Mouse (Mus musculus) kidney, postnatal 36 days (tissue): ENCODE measurements around the gene Bmp2k.
A peak's percentile ranks its signal among the peaks of the same experiment; 100 is the strongest.
"Not testable (repeated sequence)": the region's sequence is repeated elsewhere in the genome, so short reads cannot be mapped to it uniquely, and the experiment has no call there.

ENCODE experiments used
- DNase-seq, 2 experiments: peaks; one replicate each; pipeline ENCODE4 v3.0.0; 2021 to 2022; ENCODE audit warnings: mixed read lengths in 2 of 2

Bmp2k gene

GRCm38 (mm10) chr5:97002937-97003336 lies 5.4 kb downstream of the Bmp2k start:
- no peak for DNase-seq

GRCm38 (mm10) chr5:97004178-97005030 lies 6.9 kb downstream of the Bmp2k start:
- DNase-seq, result peak; percentile 32 to 38

DNA sequence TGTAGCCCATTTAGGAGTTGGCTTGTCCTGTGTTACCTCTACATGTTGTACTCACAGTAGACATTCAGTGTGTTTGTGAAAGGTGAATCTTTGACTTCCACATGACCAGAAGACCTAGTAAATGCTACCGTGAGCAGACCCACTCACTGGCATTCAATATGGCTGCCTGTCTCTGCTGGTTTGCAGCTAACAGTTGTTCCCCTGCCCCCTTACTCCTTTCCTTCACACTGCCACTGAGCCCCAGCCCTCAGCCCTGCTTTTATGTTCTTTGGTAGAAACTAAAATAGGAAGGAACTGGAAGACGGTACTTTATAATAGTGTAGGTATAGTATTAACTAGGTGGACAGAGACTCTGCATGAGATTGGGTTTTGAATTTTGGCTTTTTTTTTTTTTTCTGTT lies 8.4 kb downstream of the Bmp2k start:
- DNase-seq, result no peak

DNA sequence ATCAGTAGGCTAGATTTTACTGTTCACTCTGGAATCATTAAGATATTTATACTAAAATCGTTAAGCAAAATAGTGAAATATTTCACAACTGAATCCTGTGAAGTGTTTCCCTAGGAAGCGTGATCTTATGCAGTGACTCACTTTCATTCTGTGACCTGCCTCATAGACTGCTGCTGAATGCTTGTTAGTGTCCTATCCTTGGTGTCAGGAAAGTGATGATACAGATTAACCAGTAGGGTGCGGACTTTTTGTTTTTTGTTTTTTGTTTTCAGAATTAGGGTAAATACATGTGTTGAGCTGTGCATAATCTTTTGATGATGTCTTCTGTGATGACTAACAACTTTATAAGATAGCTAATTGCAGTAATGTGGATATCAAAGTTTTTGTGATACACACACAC lies 9.4 kb downstream of the Bmp2k start:
- DNase-seq, result no peak

GRCm38 (mm10) chr5:97007496-97007895 lies 10.0 kb downstream of the Bmp2k start:
- DNase-seq, result no peak

DNA sequence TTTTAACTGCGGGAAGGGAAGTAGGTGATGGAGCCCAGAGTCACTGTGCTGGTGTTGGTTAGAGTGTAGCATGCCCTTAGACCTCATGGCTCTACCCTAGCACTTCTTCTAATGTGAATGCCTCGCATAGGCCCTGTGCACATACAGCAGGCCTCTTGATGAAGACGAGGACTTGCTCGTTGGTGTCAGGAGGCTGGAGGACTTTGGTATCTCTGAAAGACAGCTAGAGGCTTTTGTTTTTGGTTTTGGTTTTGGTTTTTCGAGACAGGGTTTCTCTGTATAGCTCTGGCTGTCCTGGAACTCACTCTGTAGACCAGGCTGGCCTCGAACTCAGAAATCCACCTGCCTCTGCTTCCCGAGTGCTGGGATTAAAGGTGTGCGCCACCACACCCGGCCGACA lies 11.7 kb downstream of the Bmp2k start:
- DNase-seq, result not testable (repeated sequence)

- DNase-seq, result no peak
These were observed 12.3 kb downstream of the Bmp2k start for GRCm38 (mm10) chr5:97009601-97010335.

DNA sequence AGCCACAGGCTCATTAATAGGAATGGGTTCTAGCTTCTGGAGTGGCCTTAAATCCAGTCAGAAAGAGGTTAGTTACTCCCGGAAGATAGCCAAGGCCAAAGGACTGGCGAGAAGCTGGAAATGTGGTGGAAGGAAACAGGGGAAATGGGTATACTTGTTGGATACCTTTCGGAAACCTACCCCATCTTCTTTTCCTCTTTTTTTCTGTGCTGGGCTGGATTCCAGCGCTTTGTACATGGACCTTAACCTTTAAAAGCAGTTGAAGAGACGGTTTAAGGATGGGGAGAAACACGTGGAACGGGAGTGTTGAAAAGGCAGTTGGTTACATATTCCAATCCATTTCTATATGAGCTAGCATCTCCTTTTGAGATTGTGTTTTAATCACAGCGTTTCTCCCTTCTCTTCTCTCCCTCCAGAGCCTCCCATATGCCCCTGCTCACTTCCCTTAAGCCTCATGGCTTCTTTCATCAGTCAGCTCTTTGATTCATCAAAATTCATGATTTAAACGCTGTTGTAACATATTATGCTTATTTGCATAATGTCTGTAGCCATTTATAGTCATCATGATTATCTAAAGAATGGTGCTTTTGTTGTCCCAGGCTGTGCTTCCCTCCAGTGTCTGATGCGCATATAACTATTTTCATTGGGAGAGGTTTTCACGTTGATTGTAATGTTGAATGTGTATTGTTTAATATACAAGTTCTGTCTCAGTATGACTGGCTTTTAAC lies 18.5 kb downstream of the Bmp2k start:
- DNase-seq, result peak; percentile 56 to 72

- no peak for DNase-seq
These were observed 19.5 kb downstream of the Bmp2k start for GRCm38 (mm10) chr5:97016842-97017577.

- DNase-seq, result no peak
These were observed 25.1 kb downstream of the Bmp2k start for GRCm38 (mm10) chr5:97022305-97023278.

DNA sequence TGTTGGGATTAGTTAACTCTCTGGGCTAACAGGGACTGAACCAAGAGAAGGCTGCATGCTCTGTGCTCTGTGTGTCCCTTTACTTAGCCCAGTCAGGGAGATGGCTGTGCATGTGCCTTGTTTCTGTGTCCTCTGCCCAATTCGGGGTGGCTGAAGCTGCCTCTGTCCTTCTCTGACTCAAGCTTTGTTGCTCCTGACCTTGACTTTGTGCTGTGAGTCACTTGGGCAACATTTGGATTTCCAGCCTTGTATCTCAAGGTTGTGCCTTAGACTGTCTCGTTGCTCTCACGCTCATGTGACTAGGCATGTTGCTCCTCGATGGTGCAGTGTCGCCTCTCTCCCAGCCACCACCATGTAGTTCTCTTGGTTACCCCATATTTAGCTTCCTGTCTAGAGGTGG lies 27.3 kb downstream of the Bmp2k start:
- DNase-seq, result no peak

DNA sequence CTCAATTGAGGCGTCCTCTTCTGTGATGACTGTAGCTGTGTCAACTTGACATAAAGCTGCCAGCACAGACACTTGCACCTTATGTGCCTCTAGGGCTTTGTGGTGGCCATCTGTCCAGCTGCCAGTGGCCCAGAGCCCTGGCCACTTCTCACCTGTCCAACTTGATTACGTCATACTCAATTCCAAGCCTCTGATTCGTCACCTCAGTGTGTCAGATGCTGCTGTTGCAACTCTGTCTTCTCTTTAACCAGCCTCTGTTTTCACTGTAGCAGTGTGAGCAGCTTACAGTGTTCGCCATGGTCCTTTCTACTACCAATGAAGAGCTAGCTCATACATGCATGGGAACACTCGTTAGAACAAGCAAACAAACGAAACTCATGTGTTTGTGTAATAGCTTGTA lies 28.2 kb downstream of the Bmp2k start:
- DNase-seq, result no peak

GRCm38 (mm10) chr5:97028004-97028403 lies 30.5 kb downstream of the Bmp2k start:
- no peak for DNase-seq

GRCm38 (mm10) chr5:97028840-97029239 lies 31.4 kb downstream of the Bmp2k start:
- not testable (repeated sequence) for DNase-seq

DNA sequence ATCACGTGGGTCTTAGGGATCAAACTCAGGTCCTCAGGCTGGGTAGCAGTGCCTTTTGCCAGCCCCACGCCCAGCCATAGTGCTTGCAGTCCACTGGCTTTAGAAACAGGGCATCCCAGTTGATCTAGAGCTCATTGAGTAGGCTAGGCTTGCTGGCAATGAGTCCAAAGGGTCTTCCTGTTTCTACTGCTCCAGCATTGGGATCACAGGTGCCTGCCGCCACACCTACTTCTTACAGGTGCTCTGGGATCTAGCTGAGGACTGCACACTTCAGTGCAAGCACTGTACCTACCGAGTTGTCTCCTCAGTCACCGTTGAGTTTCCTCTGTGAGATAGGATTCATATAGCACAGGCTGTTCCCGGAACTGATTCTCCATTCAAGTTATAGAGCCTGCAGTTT lies 34.3 kb downstream of the Bmp2k start:
- no peak for DNase-seq

GRCm38 (mm10) chr5:97045260-97045659 lies 47.8 kb downstream of the Bmp2k start:
- DNase-seq, result no peak

DNA sequence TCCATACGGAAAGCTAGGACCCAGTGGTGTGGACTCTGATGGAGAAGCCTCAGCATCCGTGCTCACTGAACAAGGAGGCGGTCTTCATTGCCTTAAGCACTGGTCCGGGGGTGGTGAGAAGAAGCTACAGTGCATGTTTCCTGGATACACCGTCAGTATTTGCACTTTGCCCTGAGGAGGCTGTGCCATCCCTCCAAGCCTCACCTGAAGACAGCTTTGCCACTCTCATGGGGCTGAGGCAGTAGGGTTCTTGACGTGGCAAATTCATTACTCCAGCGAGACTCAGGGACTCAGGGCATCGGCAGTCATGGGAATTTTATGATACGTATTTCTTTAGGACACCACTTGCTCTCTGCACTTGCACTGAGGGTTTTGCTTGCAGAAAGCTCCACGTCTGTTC lies 49.2 kb downstream of the Bmp2k start:
- DNase-seq, result no peak

- no peak for DNase-seq
These were observed 51.4 kb downstream of the Bmp2k start for GRCm38 (mm10) chr5:97048905-97049304.

DNA sequence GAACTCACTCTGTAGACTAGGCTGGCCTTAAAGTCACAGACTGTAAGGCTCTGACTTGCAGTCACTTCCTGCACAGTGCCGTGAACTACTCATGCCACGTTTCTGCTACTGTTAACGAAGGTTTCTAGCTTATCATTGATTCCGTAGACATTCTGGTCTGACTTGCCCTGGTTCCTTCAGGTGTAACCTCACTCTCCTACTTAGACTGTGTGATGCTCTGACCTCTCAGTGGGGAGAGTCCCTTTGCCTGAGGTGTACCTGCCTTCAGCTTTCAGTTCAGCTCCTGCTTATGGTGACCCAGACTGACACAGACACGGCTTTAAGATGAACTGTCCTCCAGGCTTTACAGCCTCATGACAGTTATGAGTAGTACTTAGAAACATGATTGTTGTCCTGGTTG lies 56.7 kb downstream of the Bmp2k start:
- no peak for DNase-seq

- no peak for DNase-seq
These were observed 57.3 kb downstream of the Bmp2k start for GRCm38 (mm10) chr5:97054801-97055200.

DNA sequence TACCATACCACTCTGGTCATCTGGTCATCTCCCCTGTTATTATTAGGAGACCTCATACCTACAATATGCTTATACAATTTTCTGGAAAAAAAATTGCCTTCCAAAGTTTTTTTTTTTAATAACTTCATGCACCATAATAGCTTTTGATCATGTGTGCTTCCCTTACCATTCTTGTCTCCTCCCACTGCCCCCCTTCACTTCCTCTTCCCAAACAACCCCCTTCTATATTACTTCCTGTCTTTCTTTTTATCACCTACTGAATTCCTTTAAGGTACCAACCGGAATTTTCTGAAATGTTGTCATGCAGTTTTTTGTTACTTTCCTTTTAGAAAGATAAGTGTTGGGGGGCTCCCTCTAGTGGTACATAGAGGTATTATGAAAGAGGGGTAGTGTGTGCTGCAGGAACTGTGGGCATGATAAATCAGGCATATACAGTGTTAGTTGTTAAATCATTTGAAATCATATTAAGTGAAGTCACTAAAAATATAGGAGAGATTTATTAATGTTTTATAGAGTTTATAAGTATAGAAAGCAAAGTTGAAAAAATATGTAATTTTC lies 58.1 kb downstream of the Bmp2k start:
- DNase-seq, result peak; percentile 54 to 71
